Mouse (Mus musculus) thymus, adult 2 months (tissue): ENCODE results near the gene Thegl.

Experiments used
- CTCF ChIP-seq: fragments of 200-500 bp; IDR thresholded peaks from 2 replicates; pipeline ENCODE4 v1.5.1; 2012; ENCODE audit warnings: mild to moderate bottlenecking, control low read depth, low read length, moderate library complexity, borderline replicate concordance; ENCODE audit not compliant: control insufficient read depth, poor library complexity, insufficient read depth; ENCODE audit errors: extremely low read depth
- POLR2A ChIP-seq: fragments of 200-500 bp; IDR thresholded peaks from 2 replicates; pipeline ENCODE4 v1.6.1; 2012; ENCODE audit warnings: mild to moderate bottlenecking, low read length, control low read depth, moderate library complexity; ENCODE audit not compliant: control insufficient read depth, poor library complexity, insufficient read depth; ENCODE audit errors: extremely low read depth

GRCm38 (mm10) chr5:77086541-77086940 lies 70.7 kb downstream of the Thegl start:
- no peak for TF ChIP-seq POLR2A
- TF ChIP-seq CTCF = no peak
